Mouse (Mus musculus): ENCODE measurements at regions not wholly inside any gene's neighbourhood (a gene's known extent, or its start where the extent isn't known, plus 50 kb on each side); places are given as distances from the start of the nearest gene placed in this dataset.

- ATAC-seq (ENCODE audit: low FRiP score, low read depth) (peak; percentile 88), DNase-seq (ENCODE audit: low spot score) (peak; percentile 59)
- Histone ChIP-seq H3K27ac (replicated peaks; ENCODE audit: low read depth, low read length) (no peak overlapping the region), H3K9ac (ENCODE audit: low read depth, low read length, severe bottlenecking) (no peak overlapping the region), H3K9me3 (ENCODE audit: control insufficient read depth, low read length) (no peaks in the 10 kb centered on the region), H3K4me2 (replicated peaks; ENCODE audit: low read depth, low read length, severe bottlenecking) (no peak overlapping the region), H3K4me3 (replicated peaks; ENCODE audit: low read length) (no peak overlapping the region), H3K27me3 (ENCODE audit: control insufficient read depth, insufficient read depth, low read length) (no peaks in the 10 kb centered on the region), H3K36me3 (ENCODE audit: control insufficient read depth, insufficient read depth, low read length) (no peaks in the 10 kb centered on the region), H3K4me1 (ENCODE audit: control insufficient read depth, insufficient read depth, low read length) (no peaks in the 10 kb centered on the region)
- no peak for TF ChIP-seq POLR2A (IDR thresholded peaks at IDR 0.05; ENCODE audit: borderline replicate concordance, extremely low read depth, insufficient read depth, insufficient read length)
These were observed 195.3 kb upstream of the Igfbp3 start for GRCm38 (mm10) chr11:7408992-7409391.

DNA sequence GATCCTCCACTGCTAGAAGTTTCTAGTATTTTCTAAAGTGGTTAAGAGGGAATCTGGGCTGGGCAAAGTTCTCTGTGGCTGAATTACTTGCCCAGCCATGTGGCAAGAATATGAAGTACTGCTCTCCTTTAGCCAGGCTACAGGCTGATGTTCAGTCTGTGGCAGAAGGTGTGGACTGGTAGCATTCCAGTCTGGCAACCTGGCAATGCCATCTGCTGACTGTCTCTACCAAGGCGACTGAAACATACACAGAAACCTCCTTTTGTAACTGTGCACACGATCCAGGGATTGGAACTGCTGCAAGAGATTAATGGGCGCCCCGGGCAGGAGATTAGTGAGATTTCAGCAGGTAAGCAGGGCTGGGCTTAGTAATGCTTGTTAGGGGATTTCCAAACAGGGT is 190.9 kb upstream of the Igfbp3 start:
- no peak for ATAC-seq (ENCODE audit: low FRiP score, low read depth)
- Histone ChIP-seq H3K9me3 (ENCODE audit: control insufficient read depth, low read length) (no peaks in the 10 kb centered on the region), H3K9ac (ENCODE audit: low read depth, low read length, severe bottlenecking) (no peak overlapping the region), H3K27ac (replicated peaks; ENCODE audit: low read depth, low read length) (no peak overlapping the region), H3K27me3 (ENCODE audit: control insufficient read depth, insufficient read depth, low read length) (no peaks in the 10 kb centered on the region), H3K4me2 (replicated peaks; ENCODE audit: low read depth, low read length, severe bottlenecking) (no peak overlapping the region), H3K4me3 (replicated peaks; ENCODE audit: low read length) (no peak overlapping the region), H3K4me1 (ENCODE audit: control insufficient read depth, insufficient read depth, low read length) (no peaks in the 10 kb centered on the region), H3K36me3 (ENCODE audit: control insufficient read depth, insufficient read depth, low read length) (no peaks in the 10 kb centered on the region)
- DNase-seq (ENCODE audit: low spot score), result no peak
- no peak for TF ChIP-seq POLR2A (IDR thresholded peaks at IDR 0.05; ENCODE audit: borderline replicate concordance, extremely low read depth, insufficient read depth, insufficient read length)
- 80% methylated on average over 4 of the region's 4 CpGs for whole genome bisulfite sequencing

- ATAC-seq (ENCODE audit: low FRiP score, low read depth), result peak; percentile 55; the same call in 1 of the 2 replicates
- no peak overlapping the region for H3K9ac ChIP-seq (ENCODE audit: low read depth, low read length, severe bottlenecking)
- no peak for TF ChIP-seq POLR2A (IDR thresholded peaks at IDR 0.05; ENCODE audit: borderline replicate concordance, extremely low read depth, insufficient read depth, insufficient read length)
- H3K4me1 ChIP-seq (ENCODE audit: control insufficient read depth, insufficient read depth, low read length), result no peaks in the 10 kb centered on the region
- WGBS, result 63% methylated on average over 1 of the region's 1 CpGs
- H3K4me3 ChIP-seq (replicated peaks; ENCODE audit: low read length), result no peak overlapping the region
- no peak overlapping the region for H3K4me2 ChIP-seq (replicated peaks; ENCODE audit: low read depth, low read length, severe bottlenecking)
- H3K9me3 ChIP-seq (ENCODE audit: control insufficient read depth, low read length), result no peaks in the 10 kb centered on the region
- H3K27ac ChIP-seq (replicated peaks; ENCODE audit: low read depth, low read length), result no peak overlapping the region
- DNase-seq (ENCODE audit: low spot score), result peak; percentile 51
- no peaks in the 10 kb centered on the region for H3K36me3 ChIP-seq (ENCODE audit: control insufficient read depth, insufficient read depth, low read length)
- H3K27me3 ChIP-seq (ENCODE audit: control insufficient read depth, insufficient read depth, low read length), result no peaks in the 10 kb centered on the region
These were observed 158.1 kb upstream of the Igfbp3 start for GRCm38 (mm10) chr11:7371835-7372234.

DNA sequence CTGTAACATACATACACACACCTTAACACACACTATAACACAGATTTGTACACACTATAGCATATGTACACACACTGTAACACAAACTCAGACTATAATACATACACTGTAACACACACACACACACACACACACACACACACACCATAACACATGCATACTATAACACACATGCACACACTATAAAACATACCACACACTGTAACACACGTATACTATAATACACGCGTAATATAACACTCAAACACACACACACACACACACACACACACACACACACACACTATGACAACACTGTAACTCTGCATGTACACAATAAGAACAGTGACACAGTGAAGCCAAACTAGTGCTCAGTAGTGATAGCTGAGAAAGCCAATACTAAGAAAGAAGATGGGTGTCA is 147.7 kb upstream of the Igfbp3 start:
- Histone ChIP-seq H3K27ac (replicated peaks; ENCODE audit: low read depth, low read length) (no peak overlapping the region), H3K9me3 (ENCODE audit: control insufficient read depth, low read length) (no peaks in the 10 kb centered on the region), H3K9ac (ENCODE audit: low read depth, low read length, severe bottlenecking) (no peak overlapping the region), H3K4me1 (ENCODE audit: control insufficient read depth, insufficient read depth, low read length) (no peaks in the 10 kb centered on the region), H3K36me3 (ENCODE audit: control insufficient read depth, insufficient read depth, low read length) (no peaks in the 10 kb centered on the region), H3K27me3 (ENCODE audit: control insufficient read depth, insufficient read depth, low read length) (no peaks in the 10 kb centered on the region), H3K4me2 (replicated peaks; ENCODE audit: low read depth, low read length, severe bottlenecking) (no peak overlapping the region), H3K4me3 (replicated peaks; ENCODE audit: low read length) (no peak overlapping the region)
- TF ChIP-seq POLR2A (IDR thresholded peaks at IDR 0.05; ENCODE audit: borderline replicate concordance, extremely low read depth, insufficient read depth, insufficient read length), result no peak
- 94% methylated on average over 3 of the region's 3 CpGs for WGBS
- ATAC-seq (ENCODE audit: low FRiP score, low read depth) (no peak), DNase-seq (ENCODE audit: low spot score) (no peak)

DNA sequence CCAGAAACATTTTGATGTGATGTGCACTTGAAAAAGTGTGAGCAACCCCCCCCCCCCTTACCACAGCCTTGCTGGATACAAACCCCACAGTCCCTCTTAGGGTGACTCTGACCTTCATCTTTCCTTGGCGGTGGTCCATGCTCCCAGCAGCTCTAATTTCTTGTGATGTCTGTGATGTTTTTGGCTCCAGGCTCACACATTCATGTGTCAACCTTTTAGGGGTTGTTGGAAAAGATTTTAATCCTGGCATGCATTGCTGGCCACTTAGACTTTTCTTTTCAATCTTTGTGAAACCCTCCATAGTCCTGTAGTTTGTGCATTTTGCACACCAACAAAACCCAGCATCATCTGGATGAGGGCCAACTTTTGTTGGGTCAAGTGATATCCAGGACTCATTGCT is 134.9 kb upstream of the Igfbp3 start:
- no peaks in the 10 kb centered on the region for H3K9me3 ChIP-seq (ENCODE audit: control insufficient read depth, low read length)
- TF ChIP-seq POLR2A (IDR thresholded peaks at IDR 0.05; ENCODE audit: borderline replicate concordance, extremely low read depth, insufficient read depth, insufficient read length), result no peak
- no peak overlapping the region for H3K27ac ChIP-seq (replicated peaks; ENCODE audit: low read depth, low read length)
- H3K4me2 ChIP-seq (replicated peaks; ENCODE audit: low read depth, low read length, severe bottlenecking), result no peak overlapping the region
- H3K27me3 ChIP-seq (ENCODE audit: control insufficient read depth, insufficient read depth, low read length), result no peaks in the 10 kb centered on the region
- no peaks in the 10 kb centered on the region for H3K36me3 ChIP-seq (ENCODE audit: control insufficient read depth, insufficient read depth, low read length)
- 76% methylated on average over 1 of the region's 1 CpGs for WGBS
- H3K4me1 ChIP-seq (ENCODE audit: control insufficient read depth, insufficient read depth, low read length), result no peaks in the 10 kb centered on the region
- DNase-seq (ENCODE audit: low spot score) (no peak), ATAC-seq (ENCODE audit: low FRiP score, low read depth) (no peak)
- H3K4me3 ChIP-seq (replicated peaks; ENCODE audit: low read length), result no peak overlapping the region
- H3K9ac ChIP-seq (ENCODE audit: low read depth, low read length, severe bottlenecking), result no peak overlapping the region

GRCm38 (mm10) chr11:7337826-7338225 is 124.1 kb upstream of the Igfbp3 start:
- Histone ChIP-seq H3K27me3 (ENCODE audit: control insufficient read depth, insufficient read depth, low read length) (no peaks in the 10 kb centered on the region), H3K9ac (ENCODE audit: low read depth, low read length, severe bottlenecking) (no peak overlapping the region), H3K9me3 (ENCODE audit: control insufficient read depth, low read length) (peaks cover 7% of the 10 kb centered on the region), H3K27ac (replicated peaks; ENCODE audit: low read depth, low read length) (no peak overlapping the region), H3K4me3 (replicated peaks; ENCODE audit: low read length) (no peak overlapping the region), H3K4me1 (ENCODE audit: control insufficient read depth, insufficient read depth, low read length) (no peaks in the 10 kb centered on the region), H3K36me3 (ENCODE audit: control insufficient read depth, insufficient read depth, low read length) (no peaks in the 10 kb centered on the region), H3K4me2 (replicated peaks; ENCODE audit: low read depth, low read length, severe bottlenecking) (no peak overlapping the region)
- DNase-seq (ENCODE audit: low spot score) (no peak), ATAC-seq (ENCODE audit: low FRiP score, low read depth) (no peak)
- TF ChIP-seq POLR2A (IDR thresholded peaks at IDR 0.05; ENCODE audit: borderline replicate concordance, extremely low read depth, insufficient read depth, insufficient read length), result no peak
